Mouse (Mus musculus) heart, adult 2 months (tissue): ENCODE measurements at regions not wholly inside any gene's neighbourhood (a gene's known extent, or its start where the extent isn't known, plus 50 kb on each side); places are given as distances from the start of the nearest gene placed in this dataset.

Experiments used
- DNase-seq, 2 experiments: peaks; one replicate each; pipeline ENCODE4 v3.0.0; 2021
- H3K27ac ChIP-seq: fragments of 200-600 bp; 2 replicates; pipeline ENCODE4 v1.8.1; 2022
- H3K27me3 ChIP-seq: fragments of 200-500 bp; 2 replicates; pipeline ENCODE4 v1.6.1; 2012; ENCODE audit warnings: mild to moderate bottlenecking, low read length, inconsistent platforms, mixed read lengths; ENCODE audit not compliant: control insufficient read depth, insufficient read depth
- H3K36me3 ChIP-seq: fragments of 200-500 bp; 2 replicates; pipeline ENCODE4 v1.6.1; 2012; ENCODE audit warnings: low read length, inconsistent platforms; ENCODE audit not compliant: control insufficient read depth, insufficient read depth
- H3K4me1 ChIP-seq: fragments of 200-500 bp; 2 replicates; pipeline ENCODE4 v1.6.1; 2011; ENCODE audit warnings: low read length; ENCODE audit not compliant: control insufficient read depth, insufficient read depth
- H3K4me3 ChIP-seq: fragments of 200-600 bp; 2 replicates; pipeline ENCODE4 v1.8.1; 2022
- H3K79me2 ChIP-seq: fragments of 200-500 bp; replicated peaks from 2 replicates; pipeline ENCODE4 v1.6.1; 2012; ENCODE audit warnings: mild to moderate bottlenecking, inconsistent platforms, low read length, moderate library complexity, mixed read lengths; ENCODE audit not compliant: control insufficient read depth, insufficient read depth
- H3K9ac ChIP-seq: fragments of 200-500 bp; 2 replicates; pipeline ENCODE4 v1.6.1; 2012; ENCODE audit warnings: low read depth, mild to moderate bottlenecking, control low read depth, inconsistent platforms, low read length, mixed read lengths
- CTCF ChIP-seq: fragments of 200-600 bp; IDR thresholded peaks from 2 replicates; pipeline ENCODE4 v1.8.1; 2022; ENCODE audit warnings: antibody characterized with exemption, mild to moderate bottlenecking, moderate library complexity
- EP300 ChIP-seq: fragments of 200-500 bp; IDR thresholded peaks from 2 replicates; pipeline ENCODE4 v1.6.1; 2011; ENCODE audit warnings: low read depth, low read length, control low read depth; ENCODE audit not compliant: insufficient read depth
- POLR2A ChIP-seq: fragments of 200-500 bp; IDR thresholded peaks from 2 replicates; pipeline ENCODE4 v1.6.1; 2011; ENCODE audit warnings: mild to moderate bottlenecking, low read depth, low read length, control low read depth; ENCODE audit not compliant: insufficient read depth
- WGBS: fragments of 180-500 bp; shearing (Covaris S2); methylation state at CpG from one replicate; pipeline ENCODE4 v1.1.7; 2018; 5-methylcytosine and 5-hydroxymethylcytosine counted together
- intact Hi-C: fragments of 180-260 bp; cut with DNase I; formaldehyde crosslinking; loops from one replicate; pipeline ENCODE4 v1.15.1; 2025

DNA sequence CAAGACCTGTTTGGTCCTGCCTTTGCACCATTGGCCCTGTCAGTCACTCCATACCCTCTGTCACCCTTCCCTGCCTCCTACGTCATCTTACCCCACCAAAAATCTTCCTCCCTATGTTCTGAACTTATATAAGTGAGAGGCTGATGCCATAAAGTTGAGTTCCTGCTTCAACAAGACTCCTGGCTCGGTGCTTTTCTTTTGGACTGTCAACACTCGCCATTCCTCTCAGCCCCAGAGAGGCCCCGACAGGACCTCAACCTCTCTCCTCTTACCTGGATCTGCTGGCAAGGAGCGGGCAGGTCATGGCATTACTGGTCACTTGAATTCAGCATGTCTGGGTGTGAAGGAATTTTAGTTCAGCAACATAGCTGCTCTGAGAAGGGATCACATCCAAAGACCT is 86.9 kb downstream of the Rnd3 start:
- Histone ChIP-seq H3K27ac (no peak overlapping the region), H3K27me3 (no peaks in the 10 kb centered on the region), H3K9ac (no peak overlapping the region), H3K36me3 (no peaks in the 10 kb centered on the region), H3K4me3 (no peak overlapping the region), H3K79me2 (no peaks in the 10 kb centered on the region), H3K4me1 (no peaks in the 10 kb centered on the region)
- DNase-seq = no peak
- intact Hi-C loops = no loop called here
- no peak for TF ChIP-seq EP300
- no peak for TF ChIP-seq CTCF
- no peak for TF ChIP-seq POLR2A
- 95% methylated on average over 5 of the region's 5 CpGs for WGBS

DNA sequence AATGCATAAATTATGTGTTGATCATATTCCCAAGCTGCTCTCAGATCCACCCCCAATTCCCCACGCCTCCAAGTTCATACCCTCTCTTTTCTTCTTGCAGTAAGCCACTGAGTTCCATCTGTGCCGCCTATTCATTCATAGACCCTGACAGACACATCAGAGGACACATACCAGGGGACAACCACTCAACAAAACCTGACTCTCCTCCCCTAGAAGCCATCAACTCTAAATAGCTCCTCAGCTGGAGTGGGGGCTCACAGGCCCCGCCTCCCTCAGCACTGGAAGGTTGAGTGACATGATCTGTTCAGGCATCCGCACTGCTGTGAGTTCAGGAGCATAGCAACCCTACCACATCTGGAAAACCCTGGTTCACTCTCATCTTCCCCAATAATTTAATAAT is 90.8 kb downstream of the Rnd3 start:
- no peaks in the 10 kb centered on the region for H3K79me2 ChIP-seq
- no peaks in the 10 kb centered on the region for H3K27me3 ChIP-seq
- intact Hi-C loops = no loop called here
- WGBS = 85% methylated on average over 4 of the region's 4 CpGs
- no peak overlapping the region for H3K4me3 ChIP-seq
- no peak for DNase-seq
- TF ChIP-seq EP300 = no peak
- no peak for TF ChIP-seq CTCF
- TF ChIP-seq POLR2A = no peak
- no peak overlapping the region for H3K9ac ChIP-seq
- H3K36me3 ChIP-seq = no peaks in the 10 kb centered on the region
- H3K4me1 ChIP-seq = peaks cover 1% of the 10 kb centered on the region
- H3K27ac ChIP-seq = no peak overlapping the region

DNA sequence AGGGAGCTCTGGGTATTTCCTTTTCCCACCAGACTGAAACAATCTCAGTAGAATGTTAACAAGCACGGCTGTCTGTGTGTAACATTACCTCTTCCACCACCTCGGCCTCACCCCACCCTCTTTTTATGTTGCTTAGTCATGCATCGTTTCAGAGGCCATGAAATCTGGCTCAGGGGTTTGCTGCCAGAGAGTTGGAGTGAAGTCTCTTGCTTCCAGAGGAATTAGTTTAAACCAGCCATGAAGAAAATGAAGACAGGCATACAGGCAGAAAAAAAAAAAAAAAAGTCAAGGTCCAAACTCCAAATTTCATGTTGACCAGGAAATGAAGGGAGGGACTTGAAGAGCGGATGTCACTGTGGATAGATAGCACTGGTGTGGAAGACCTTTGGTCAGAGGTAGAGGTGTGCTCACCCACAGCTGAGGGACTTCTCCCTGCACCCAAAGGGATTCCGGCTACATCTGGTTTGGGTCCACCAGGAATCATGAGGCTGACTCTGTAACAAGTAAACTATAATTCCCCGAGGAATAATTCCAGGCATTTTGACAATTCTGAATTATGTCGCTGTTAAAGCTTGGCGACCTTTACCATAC is 92.7 kb downstream of the Rnd3 start:
- intact Hi-C loops = no loop called here
- no peak overlapping the region for H3K27ac ChIP-seq
- TF ChIP-seq CTCF = no peak
- no peak for TF ChIP-seq POLR2A
- no peak for TF ChIP-seq EP300
- no peak for DNase-seq
- WGBS = 57% methylated on average over 8 of the region's 8 CpGs
- peaks cover 1% of the 10 kb centered on the region for H3K4me1 ChIP-seq
- H3K9ac ChIP-seq = no peak overlapping the region
- H3K36me3 ChIP-seq = no peaks in the 10 kb centered on the region
- H3K4me3 ChIP-seq = no peak overlapping the region
- no peaks in the 10 kb centered on the region for H3K79me2 ChIP-seq
- H3K27me3 ChIP-seq = no peaks in the 10 kb centered on the region

DNA sequence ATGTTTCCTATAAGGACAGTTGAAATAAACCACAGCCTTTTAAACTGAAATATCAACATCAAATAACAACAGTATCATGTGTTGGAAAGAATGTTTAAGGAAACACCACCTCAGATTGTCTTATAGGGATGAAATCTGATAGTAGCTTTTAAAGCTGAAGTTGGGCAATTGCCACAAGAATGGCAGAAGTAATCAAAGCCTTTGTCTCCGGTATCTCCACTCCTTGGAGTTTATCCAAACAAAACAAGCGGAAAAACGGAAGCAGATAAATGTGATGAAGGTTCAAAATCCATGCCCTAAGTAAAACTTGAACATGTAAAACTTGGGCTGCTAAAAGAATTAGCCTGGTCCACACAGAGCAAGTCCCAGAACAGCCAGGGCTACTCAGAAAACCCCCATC is 93.6 kb downstream of the Rnd3 start:
- H3K27me3 ChIP-seq = no peaks in the 10 kb centered on the region
- TF ChIP-seq EP300 (no peak), CTCF (no peak), POLR2A (no peak)
- no peak overlapping the region for H3K9ac ChIP-seq
- H3K79me2 ChIP-seq = no peaks in the 10 kb centered on the region
- H3K36me3 ChIP-seq = no peaks in the 10 kb centered on the region
- no peak overlapping the region for H3K27ac ChIP-seq
- intact Hi-C loops = no loop called here
- 25% methylated on average over 3 of the region's 3 CpGs for WGBS
- H3K4me1 ChIP-seq = peaks cover 1% of the 10 kb centered on the region
- DNase-seq = no peak
- no peak overlapping the region for H3K4me3 ChIP-seq

DNA sequence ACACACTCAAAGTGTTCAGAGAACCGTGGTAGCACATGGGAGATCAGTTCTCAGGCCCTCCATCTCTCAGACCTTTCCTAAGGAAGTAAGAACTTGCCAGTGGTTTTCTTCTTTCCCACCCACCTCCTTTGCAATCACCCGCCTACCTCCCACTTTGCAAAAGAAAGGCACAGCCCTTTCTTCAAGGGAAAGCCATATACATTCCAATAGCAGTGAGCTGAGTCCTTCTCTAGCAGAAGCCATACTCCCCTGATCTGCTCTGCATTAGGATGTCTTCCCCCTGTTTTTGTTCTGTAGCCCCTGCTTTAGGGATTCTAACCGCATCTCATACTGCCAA is 99.1 kb downstream of the Rnd3 start:
- H3K79me2 ChIP-seq = no peaks in the 10 kb centered on the region
- TF ChIP-seq CTCF (no peak), EP300 (no peak), POLR2A (no peak)
- intact Hi-C loops = no loop called here
- H3K36me3 ChIP-seq = no peaks in the 10 kb centered on the region
- 78% methylated on average over 3 of the region's 3 CpGs for WGBS
- no peak overlapping the region for H3K4me3 ChIP-seq
- no peak overlapping the region for H3K27ac ChIP-seq
- no peak overlapping the region for H3K9ac ChIP-seq
- DNase-seq = no peak
- no peaks in the 10 kb centered on the region for H3K4me1 ChIP-seq
- no peaks in the 10 kb centered on the region for H3K27me3 ChIP-seq

DNA sequence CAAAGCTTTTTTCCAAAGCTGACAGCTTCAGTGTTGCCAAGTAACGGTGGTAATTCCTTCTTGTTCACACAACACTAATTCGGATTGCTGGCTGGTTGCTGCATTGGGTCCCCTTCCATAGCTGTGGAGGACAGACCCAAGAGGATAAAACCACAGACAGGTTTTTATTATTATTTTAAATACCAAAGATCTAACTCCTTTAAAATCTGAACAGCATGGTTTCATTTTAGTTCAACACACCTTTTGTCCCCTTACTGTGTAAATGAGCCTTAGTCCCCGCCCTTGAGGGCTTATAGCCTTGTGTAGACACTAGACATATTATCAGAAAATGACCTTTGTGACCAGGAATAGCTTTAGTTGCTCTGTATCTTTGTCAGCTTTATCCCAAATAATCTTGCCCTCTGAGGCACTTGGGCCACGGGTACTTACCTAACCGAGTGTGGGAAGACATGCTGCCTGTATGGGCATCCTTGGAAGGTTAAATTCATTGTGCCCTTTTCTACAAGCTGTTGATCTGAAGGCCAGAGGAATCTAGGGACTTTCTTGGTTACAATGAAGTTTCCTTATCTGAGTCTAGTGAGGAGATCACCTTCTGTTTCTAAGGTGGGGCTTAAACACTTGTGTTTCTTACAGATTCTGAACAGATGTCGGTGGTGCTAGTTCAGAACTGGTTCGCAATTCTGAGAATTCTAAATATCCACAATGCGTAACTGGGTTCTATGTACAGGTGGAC is 99.6 kb downstream of the Rnd3 start:
- no peak for TF ChIP-seq CTCF
- TF ChIP-seq POLR2A = no peak
- TF ChIP-seq EP300 = no peak
- H3K79me2 ChIP-seq = no peaks in the 10 kb centered on the region
- WGBS = 72% methylated on average over 8 of the region's 8 CpGs
- no peak overlapping the region for H3K9ac ChIP-seq
- H3K27me3 ChIP-seq = no peaks in the 10 kb centered on the region
- H3K4me3 ChIP-seq = no peak overlapping the region
- no peak for DNase-seq
- intact Hi-C loops = no loop called here
- H3K4me1 ChIP-seq = no peaks in the 10 kb centered on the region
- H3K36me3 ChIP-seq = no peaks in the 10 kb centered on the region
- no peak overlapping the region for H3K27ac ChIP-seq
